Mouse (Mus musculus): Measurements from ENCODE around the gene Sbno1.

GRCm38 (mm10) chr5:124354574-124355424 lies 71.0 kb downstream of the Sbno1 start:
- TF ChIP-seq CTCF (IDR thresholded peaks at IDR 0.05; ENCODE audit: borderline replicate concordance, insufficient read depth, low read depth, low read length), result no peak
- no peak for TF ChIP-seq POLR2A (IDR thresholded peaks at IDR 0.05; ENCODE audit: borderline replicate concordance, insufficient read depth, low read length)

Data from cerebellum, adult 2 months (tissue).